Comparison of ENCODE assay signal across 9 mouse cellular contexts in genomic region chr6:115030098-115030497, GRCm38 (mm10). TPM values are rescaled to one million over a fixed set of nuclear protein-coding genes. Genes with fewer than 3 reads are reported as not detected.
DNase-seq lines count a peak whose midpoint lies in the region; ATAC-seq and TF ChIP-seq lines count a peak whose summit lies in the region.
"Had no signal": no experiment of that assay in that cellular context is flagged by ENCODE, and none has a peak within 500 bp of the region (broad histone marks: within the 10 kb centered on the region; RNA-seq: fewer than 3 reads in every experiment).

No protein-coding gene starts in this region.

- DNase-seq in hindbrain, postnatal 0 days (ENCODE audit: low spot score) = peak; percentile 33
- no peak for DNase-seq in hindbrain, embryonic 10.5 days (ENCODE audit: low spot score)
- DNase-seq in right cerebral cortex, postnatal 4 days = peak; percentile 33
- DNase-seq in right cerebral cortex, postnatal 25 days = no peak
- peak; percentile 53 for DNase-seq in ZHBTc4 (ENCODE audit: low read depth, low spot score)
- DNase-seq in splenic B cell, adult 2 months (ENCODE audit: low read depth, low spot score) = peak; percentile 18
- DNase-seq in thymus, adult 2 months = no peak
- DNase-seq in urinary bladder, postnatal 36 days (ENCODE audit: low spot score in 2 of 2) = no peak
- DNase-seq: thymus, postnatal 4 days had no signal

- TF ChIP-seq POLR2A in thymus, adult 2 months (IDR thresholded peaks at IDR 0.05; ENCODE audit: control insufficient read depth, extremely low read depth, insufficient read depth, low read length, poor library complexity) = no peak

- H3K27me3 ChIP-seq in hindbrain, postnatal 0 days (ENCODE audit: insufficient read depth, low read length) = no peaks in the 10 kb centered on the region
- no peaks in the 10 kb centered on the region for H3K27me3 ChIP-seq in hindbrain, embryonic 10.5 days (ENCODE audit: insufficient read depth, poor library complexity, severe bottlenecking)
- H3K27me3 ChIP-seq in splenic B cell, adult 2 months (ENCODE audit: control insufficient read depth, insufficient read depth, low read length, poor library complexity, severe bottlenecking) = no peaks in the 10 kb centered on the region
- no peaks in the 10 kb centered on the region for H3K27me3 ChIP-seq in thymus, adult 2 months (ENCODE audit: control insufficient read depth, insufficient read depth, low read length)

- H3K4me2 ChIP-seq in hindbrain, postnatal 0 days (ENCODE audit: low read depth, low read length) = no peak overlapping the region

- H3K36me3 ChIP-seq in hindbrain, postnatal 0 days (ENCODE audit: insufficient read depth, low read length) = peaks cover 29% of the 10 kb centered on the region
- peaks cover 86% of the 10 kb centered on the region for H3K36me3 ChIP-seq in hindbrain, embryonic 10.5 days
- H3K36me3 ChIP-seq in splenic B cell, adult 2 months (ENCODE audit: control insufficient read depth, insufficient read depth, low read length, poor library complexity, severe bottlenecking) = peaks cover 6% of the 10 kb centered on the region
- H3K36me3 ChIP-seq in thymus, adult 2 months (ENCODE audit: control insufficient read depth, insufficient read depth, low read length) = peaks cover 6% of the 10 kb centered on the region

- no peak overlapping the region for H3K9ac ChIP-seq in hindbrain, postnatal 0 days (replicated peaks; ENCODE audit: low read length)

- no peaks in the 10 kb centered on the region for H3K4me1 ChIP-seq in hindbrain, postnatal 0 days (ENCODE audit: insufficient read depth, low read length)
- no peaks in the 10 kb centered on the region for H3K4me1 ChIP-seq in hindbrain, embryonic 10.5 days (replicated peaks)
- H3K4me1 ChIP-seq in thymus, adult 2 months (replicated peaks; ENCODE audit: control insufficient read depth, insufficient read depth, low read length) = no peaks in the 10 kb centered on the region

- peak; percentile 74 for TF ChIP-seq CTCF in hindbrain, postnatal 0 days (IDR thresholded peaks at IDR 0.05; ENCODE audit: low read depth)
- TF ChIP-seq CTCF in thymus, adult 2 months (IDR thresholded peaks at IDR 0.05; ENCODE audit: borderline replicate concordance, control insufficient read depth, extremely low read depth, insufficient read depth, low read length, poor library complexity) = no peak

- ATAC-seq in hindbrain, postnatal 0 days = no peak

- WGBS in hindbrain, postnatal 0 days = 81% methylated on average over 2 of the region's 2 CpGs
- 83% methylated on average over 2 of the region's 2 CpGs for WGBS in hindbrain, embryonic 10.5 days
- 91% methylated on average over 2 of the region's 2 CpGs for WGBS in thymus, adult 2 months

- no peaks in the 10 kb centered on the region for H3K9me3 ChIP-seq in hindbrain, postnatal 0 days (ENCODE audit: low read length)
- H3K9me3 ChIP-seq in hindbrain, embryonic 10.5 days = no peaks in the 10 kb centered on the region

- no peak overlapping the region for H3K27ac ChIP-seq in hindbrain, postnatal 0 days
- no peak overlapping the region for H3K27ac ChIP-seq in hindbrain, embryonic 10.5 days
- no peak overlapping the region for H3K27ac ChIP-seq in thymus, adult 2 months (ENCODE audit: control insufficient read depth, insufficient read depth, low read length)

- H3K4me3 ChIP-seq in hindbrain, postnatal 0 days (ENCODE audit: low read length) = no peak overlapping the region
- H3K4me3 ChIP-seq in hindbrain, embryonic 10.5 days = no peak overlapping the region
- H3K4me3 ChIP-seq in thymus, adult 2 months (ENCODE audit: control insufficient read depth, insufficient read depth, low read length) = no peak overlapping the region

RNA-seq across cellular contexts. Expression of gene Tamm41, which starts 7.6 kb away (rescaled TPM):
- total RNA-seq in hindbrain, postnatal 0 days (2014; rRNA removed) = 44.3 and 51.1 TPM in 2 replicates
- 47.1 and 47.7 TPM in 2 replicates for polyA plus RNA-seq in hindbrain, postnatal 0 days (2015; fragmentation: Nextera tagmentation; extraction: Ambion mirVana)
- polyA plus RNA-seq in hindbrain, embryonic 10.5 days (2016; fragmentation: Nextera tagmentation; extraction: Ambion mirVana) = 83.0 and 94.2 TPM in 2 replicates
- 42.8 and 48.2 TPM in 2 replicates for polyA plus RNA-seq in thymus, adult 2 months (2012; rRNA removed)

Comparison
In these comparisons a context has a peak if more than half of its experiments do, and no peak if none do; other contexts are left out.
1. DNase-seq: peak in hindbrain, postnatal 0 days (single experiment), right cerebral cortex, postnatal 4 days (single experiment), ZHBTc4 (single experiment) and splenic B cell, adult 2 months (single experiment); none in hindbrain, embryonic 10.5 days (single experiment), right cerebral cortex, postnatal 25 days (single experiment), thymus, adult 2 months (single experiment) and urinary bladder, postnatal 36 days (0 of 2).